Mouse (Mus musculus) megakaryocyte, embryonic 14.5 days (primary cell): ENCODE data around the gene Fstl3. TPM values are rescaled to one million over a fixed set of nuclear protein-coding genes. Genes with fewer than 3 reads are reported as not detected.

ENCODE experiments used
- H3K27me3 ChIP-seq: replicated peaks from 2 replicates; pipeline ENCODE3; 2012; ENCODE audit warnings: inconsistent platforms
- H3K36me3 ChIP-seq: replicated peaks from 2 replicates; pipeline ENCODE3; 2012; ENCODE audit warnings: low read length, inconsistent platforms, mixed read lengths
- H3K4me1 ChIP-seq: 2 replicates; pipeline ENCODE4 v1.6.1; 2012; ENCODE audit warnings: inconsistent platforms
- H3K4me3 ChIP-seq: replicated peaks from 2 replicates; pipeline ENCODE3; 2012; ENCODE audit warnings: moderate library complexity, mild to moderate bottlenecking, inconsistent platforms
- H3K9me3 ChIP-seq: 2 replicates; pipeline ENCODE4 v1.6.1; 2012; ENCODE audit warnings: inconsistent platforms
- FLI1 ChIP-seq: IDR thresholded peaks from 2 replicates; pipeline ENCODE4 v1.6.1; 2012; ENCODE audit warnings: low read length, inconsistent platforms, mixed read lengths
- GATA1 ChIP-seq: IDR thresholded peaks from 3 replicates; pipeline ENCODE4 v1.6.1; 2012; ENCODE audit warnings: mixed read lengths, low read length, inconsistent platforms, borderline replicate concordance
- polyA plus RNA-seq: library from polyadenylated mRNA; stranded (reverse); fragments of >175 nt; gene quantifications from 2 replicates; pipeline ENCODE4 v1.2.3, GENCODE M21; 2012; ENCODE audit warnings: low replicate concordance; ENCODE audit not compliant: insufficient read depth

Fstl3 gene
- polyA plus RNA-seq, 1 experiment = 1.6 TPM

DNA sequence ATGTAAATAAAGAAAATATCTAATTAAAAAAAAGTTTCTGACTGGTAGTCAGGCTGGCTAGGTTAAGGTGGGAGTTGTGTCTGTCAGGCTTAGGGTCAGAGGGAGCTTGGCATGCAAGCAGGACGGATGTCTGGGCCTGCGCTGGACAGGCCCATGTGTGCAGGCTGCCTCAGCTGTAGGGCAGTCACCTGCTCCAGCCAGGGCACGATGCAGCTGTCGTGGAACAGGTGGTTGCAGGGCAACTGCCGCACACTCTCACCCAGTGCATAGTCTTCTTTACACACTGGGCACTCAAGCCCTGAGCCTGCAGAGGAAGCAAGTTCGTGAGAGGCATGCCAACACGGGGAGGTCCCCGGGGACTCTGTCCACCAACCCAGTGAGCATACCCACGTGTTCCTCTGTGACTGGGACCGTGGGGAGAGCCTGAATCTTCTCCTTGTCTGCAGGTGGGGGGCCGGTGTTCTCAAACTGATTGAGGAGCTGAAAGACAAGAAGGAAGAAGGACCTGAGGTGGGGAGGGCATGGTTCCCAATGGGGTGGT lies 16.4 kb upstream of the Fstl3 start:
- no peak for TF ChIP-seq FLI1
- TF ChIP-seq GATA1 = no peak

GRCm38 (mm10) chr10:79762875-79763274 lies 14.2 kb upstream of the Fstl3 start:
- peaks cover 59% of the 10 kb centered on the region for H3K36me3 ChIP-seq
- no peaks in the 10 kb centered on the region for H3K27me3 ChIP-seq
- TF ChIP-seq GATA1 = no peak
- TF ChIP-seq FLI1 = no peak

More for the DNA sequence above, 16.4 kb upstream of the Fstl3 start:
- Histone ChIP-seq H3K27me3 (no peaks in the 10 kb centered on the region), H3K4me3 (peak overlapping the region; percentile 2), H3K9me3 (no peaks in the 10 kb centered on the region), H3K4me1 (peaks cover 43% of the 10 kb centered on the region), H3K36me3 (peaks cover 81% of the 10 kb centered on the region)

DNA sequence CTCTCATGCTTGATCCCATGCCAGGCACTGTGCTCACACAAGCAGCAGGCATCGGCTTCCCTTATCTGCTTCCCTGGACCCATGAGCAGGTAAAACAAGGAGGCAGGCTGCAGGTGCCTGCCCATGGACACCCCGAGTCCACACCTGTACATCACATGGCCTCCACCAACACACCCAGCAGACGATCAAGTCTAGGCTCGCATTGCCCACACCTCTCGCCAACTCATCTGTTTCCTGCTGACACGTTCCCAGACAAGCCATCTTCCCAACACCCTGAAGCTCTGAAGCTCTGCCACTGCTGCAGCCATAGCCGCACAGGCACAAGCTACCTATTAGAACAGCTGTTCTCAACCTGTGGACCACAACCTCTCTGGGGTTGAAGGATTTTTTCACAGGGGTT lies 12.8 kb upstream of the Fstl3 start:
- Histone ChIP-seq H3K27me3 (no peaks in the 10 kb centered on the region), H3K4me1 (peaks cover 65% of the 10 kb centered on the region), H3K9me3 (no peaks in the 10 kb centered on the region), H3K36me3 (peaks cover 46% of the 10 kb centered on the region), H3K4me3 (peak overlapping the region; percentile 66)
- TF ChIP-seq GATA1 = no peak

More at GRCm38 (mm10) chr10:79762875-79763274, 14.2 kb upstream of the Fstl3 start:
- Histone ChIP-seq H3K4me3 (peak overlapping the region; percentile 78), H3K4me1 (peaks cover 57% of the 10 kb centered on the region), H3K9me3 (no peaks in the 10 kb centered on the region)

GRCm38 (mm10) chr10:79765228-79765745 lies 11.8 kb upstream of the Fstl3 start:
- Histone ChIP-seq H3K27me3 (no peaks in the 10 kb centered on the region), H3K4me1 (peaks cover 65% of the 10 kb centered on the region), H3K36me3 (peaks cover 37% of the 10 kb centered on the region), H3K4me3 (peak overlapping the region; percentile 98), H3K9me3 (no peaks in the 10 kb centered on the region)
- TF ChIP-seq GATA1 = no peak
- no peak for TF ChIP-seq FLI1

- Histone ChIP-seq H3K9me3 (no peaks in the 10 kb centered on the region), H3K36me3 (peaks cover 31% of the 10 kb centered on the region), H3K4me3 (peak overlapping the region; percentile 98), H3K27me3 (peaks cover 6% of the 10 kb centered on the region), H3K4me1 (peaks cover 69% of the 10 kb centered on the region)
- TF ChIP-seq GATA1 (no peak), FLI1 (no peak)
Measured at GRCm38 (mm10) chr10:79766001-79766507, 11.0 kb upstream of the Fstl3 start.

- peaks cover 7% of the 10 kb centered on the region for H3K27me3 ChIP-seq
- H3K4me3 ChIP-seq = peak within 1 kb of the TSS; percentile 98
- H3K36me3 ChIP-seq = peaks cover 24% of the 10 kb centered on the region
- 0 out of 2 replicates have a peak, but pooled peaks cover under 1% of the 10 kb centered on the region for H3K9me3 ChIP-seq
- TF ChIP-seq FLI1 = no peak
- no peak for TF ChIP-seq GATA1
- H3K4me1 ChIP-seq = peaks cover 66% of the 10 kb centered on the region
Measured at GRCm38 (mm10) chr10:79766508-79767325, 10.4 kb upstream of the Fstl3 start, which contains the start of gene Rnf126. TSS of gene Rnf126 (minus strand) at chr10:79766952.

DNA sequence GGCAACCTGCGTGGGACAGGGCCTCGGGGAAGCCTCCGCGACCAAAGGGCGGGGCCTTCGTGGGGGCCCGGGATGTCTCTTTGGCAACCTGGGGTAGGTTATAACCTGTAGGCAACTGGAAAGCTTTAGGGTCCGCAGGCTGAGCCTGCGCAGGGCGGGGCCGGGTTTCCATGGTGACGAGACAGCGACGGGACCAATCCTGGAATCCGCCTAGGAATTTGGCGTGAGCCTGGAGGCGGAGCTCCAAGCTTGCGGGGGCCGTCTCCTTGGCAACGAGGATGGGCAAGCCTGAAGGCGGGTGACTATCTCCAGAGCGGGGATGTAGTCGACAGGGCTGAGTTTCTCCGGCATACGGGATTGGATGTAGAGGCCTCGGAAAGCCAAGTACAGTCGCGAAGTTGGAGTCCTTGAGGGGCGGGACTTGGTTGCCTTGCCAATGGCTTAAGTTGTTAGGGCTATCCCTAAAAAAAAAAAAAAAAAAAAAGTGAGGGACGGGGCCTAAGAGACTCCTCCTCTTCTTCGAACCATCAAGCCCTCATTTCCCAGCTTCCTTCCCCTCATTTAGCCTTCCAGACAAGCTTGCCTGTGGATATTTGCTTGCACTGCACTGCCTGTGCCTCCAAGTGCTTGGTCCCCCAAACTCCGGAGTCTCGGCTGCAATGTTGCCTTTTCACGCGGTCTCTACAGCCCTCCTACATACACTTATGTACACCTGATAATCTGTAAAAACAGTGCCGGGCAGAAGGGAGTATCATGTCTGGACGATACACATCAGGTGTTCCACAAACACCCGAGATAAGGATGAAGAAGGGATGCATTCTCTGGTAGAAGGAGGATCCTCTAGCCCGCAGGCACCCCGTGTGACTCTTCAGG lies 9.5 kb upstream of the Fstl3 start:
- Histone ChIP-seq H3K36me3 (peaks cover 15% of the 10 kb centered on the region), H3K4me1 (peaks cover 57% of the 10 kb centered on the region), H3K27me3 (peaks cover 10% of the 10 kb centered on the region), H3K4me3 (peak overlapping the region; percentile 98), H3K9me3 (peaks cover 9% of the 10 kb centered on the region)
- TF ChIP-seq FLI1 = no peak
- no peak for TF ChIP-seq GATA1

DNA sequence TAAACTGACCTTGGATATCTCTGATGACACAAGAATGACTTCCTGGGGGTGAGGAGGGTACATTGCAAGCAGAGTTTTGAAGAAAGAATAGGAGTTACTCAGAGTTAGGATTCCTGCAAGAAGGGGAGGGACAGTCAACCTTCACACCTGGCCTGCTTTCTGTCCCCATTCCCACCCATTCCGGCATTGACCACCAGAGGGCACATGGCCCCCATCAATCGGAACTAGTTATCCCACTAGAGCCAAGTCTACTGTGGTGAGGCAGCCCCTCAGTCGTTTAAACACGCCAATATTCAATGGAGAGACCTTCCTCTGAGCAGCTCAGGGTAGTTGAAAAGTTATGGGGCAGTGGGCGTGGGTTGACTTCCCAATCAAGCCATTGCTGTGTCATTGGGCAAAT lies 8.7 kb upstream of the Fstl3 start:
- Histone ChIP-seq H3K9me3 (peaks cover 11% of the 10 kb centered on the region), H3K27me3 (peaks cover 13% of the 10 kb centered on the region), H3K4me1 (peaks cover 49% of the 10 kb centered on the region), H3K4me3 (no peak overlapping the region), H3K36me3 (peaks cover 8% of the 10 kb centered on the region)
- TF ChIP-seq FLI1 = no peak

DNA sequence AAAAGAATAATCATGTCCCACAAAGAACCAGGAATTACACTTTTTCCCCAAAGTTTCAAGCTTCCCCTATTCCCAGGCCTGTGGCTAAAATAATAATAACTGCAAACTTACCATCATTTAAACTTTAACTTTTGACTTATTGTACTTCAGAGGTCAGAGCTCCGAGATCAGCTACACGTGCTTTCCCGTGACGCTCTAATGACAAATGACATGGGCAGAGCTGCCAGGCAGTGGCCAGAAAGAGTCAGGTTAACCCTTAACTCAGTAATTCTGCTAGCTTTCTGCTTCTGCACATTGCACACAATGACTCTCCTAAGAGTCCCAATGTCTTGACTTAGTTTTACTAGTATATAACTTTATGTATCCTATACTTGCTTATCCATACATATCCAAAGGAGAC lies 7.7 kb upstream of the Fstl3 start:
- Histone ChIP-seq H3K9me3 (peaks cover 11% of the 10 kb centered on the region), H3K4me1 (peaks cover 40% of the 10 kb centered on the region), H3K36me3 (no peaks in the 10 kb centered on the region), H3K4me3 (no peak overlapping the region), H3K27me3 (peaks cover 13% of the 10 kb centered on the region)
- TF ChIP-seq GATA1 (no peak), FLI1 (no peak)

- Histone ChIP-seq H3K36me3 (no peaks in the 10 kb centered on the region), H3K4me3 (peak overlapping the region; percentile 29), H3K27me3 (peaks cover 32% of the 10 kb centered on the region), H3K9me3 (peaks cover 19% of the 10 kb centered on the region), H3K4me1 (peaks cover 23% of the 10 kb centered on the region)
- no peak for TF ChIP-seq GATA1
- TF ChIP-seq FLI1 = no peak
Measured at GRCm38 (mm10) chr10:79772320-79772719, 4.8 kb upstream of the Fstl3 start.
